10 mouse cellular contexts compared by ENCODE assay signal in genomic region chr8:124066325-124067058, GRCm38 (mm10). TPM values are rescaled to one million over a fixed set of nuclear protein-coding genes. Genes with fewer than 3 reads are reported as not detected.
A peak's percentile ranks its signal among the peaks of the same experiment; 100 is the strongest.
DNase-seq lines count a peak whose midpoint lies in the region; ATAC-seq and TF ChIP-seq lines count a peak whose summit lies in the region.
"Had no signal": no experiment of that assay in that cellular context is flagged by ENCODE, and none has a peak within 500 bp of the region (broad histone marks: within the 10 kb centered on the region; RNA-seq: fewer than 3 reads in every experiment).

No protein-coding gene starts in this region.

- H3K4me1 ChIP-seq in heart, embryonic 12.5 days (replicated peaks) = peaks cover 27% of the 10 kb centered on the region
- peaks cover 2% of the 10 kb centered on the region; the same call in 1 of the 2 replicates for H3K4me1 ChIP-seq in lung, embryonic 16.5 days (replicated peaks; ENCODE audit: control insufficient read depth, insufficient read depth, low read length)
- no peaks in the 10 kb centered on the region for H3K4me1 ChIP-seq in forebrain, postnatal 0 days (ENCODE audit: insufficient read depth)

- no peak overlapping the region for H3K4me3 ChIP-seq in heart, embryonic 12.5 days
- H3K4me3 ChIP-seq in lung, embryonic 16.5 days (ENCODE audit: low read length) = no peak overlapping the region
- no peak overlapping the region for H3K4me3 ChIP-seq in forebrain, postnatal 0 days (ENCODE audit: low read depth, low read length)

- peak overlapping the region; percentile 28; the same call in 1 of the 2 replicates for H3K27ac ChIP-seq in heart, embryonic 12.5 days (ENCODE audit: poor library complexity, severe bottlenecking)
- H3K27ac ChIP-seq in lung, embryonic 16.5 days (ENCODE audit: low read length) = 0 out of 2 replicates have a peak overlapping the region, but pooled peaks have one; percentile 24
- no peak overlapping the region for H3K27ac ChIP-seq in forebrain, postnatal 0 days (ENCODE audit: low read depth, low read length)

- no peak overlapping the region for H3K4me2 ChIP-seq in heart, embryonic 12.5 days
- no peak overlapping the region for H3K4me2 ChIP-seq in lung, embryonic 16.5 days (ENCODE audit: low read depth, low read length)
- no peak overlapping the region for H3K4me2 ChIP-seq in forebrain, postnatal 0 days (ENCODE audit: low read depth)

- no peaks in the 10 kb centered on the region for H3K36me3 ChIP-seq in heart, embryonic 12.5 days
- no peaks in the 10 kb centered on the region for H3K36me3 ChIP-seq in lung, embryonic 16.5 days (ENCODE audit: control insufficient read depth, insufficient read depth, low read length)
- no peaks in the 10 kb centered on the region for H3K36me3 ChIP-seq in forebrain, postnatal 0 days (ENCODE audit: insufficient read depth)

- peaks cover 8% of the 10 kb centered on the region; the same call in 1 of the 2 replicates for H3K27me3 ChIP-seq in heart, embryonic 12.5 days (replicated peaks)
- no peaks in the 10 kb centered on the region for H3K27me3 ChIP-seq in lung, embryonic 16.5 days (ENCODE audit: control insufficient read depth, insufficient read depth, low read depth, low read length)
- H3K27me3 ChIP-seq in forebrain, postnatal 0 days (ENCODE audit: insufficient read depth, low read length) = no peaks in the 10 kb centered on the region

- TF ChIP-seq CTCF in forebrain, postnatal 0 days (IDR thresholded peaks at IDR 0.05; ENCODE audit: low read depth) = no peak

- H3K9ac ChIP-seq in heart, embryonic 12.5 days = no peak overlapping the region
- no peak overlapping the region for H3K9ac ChIP-seq in lung, embryonic 16.5 days (ENCODE audit: low read length)
- no peak overlapping the region for H3K9ac ChIP-seq in forebrain, postnatal 0 days

- peak; percentile 7 for DNase-seq in kidney, adult 9 months
- DNase-seq in kidney, adult 18-20 months = no peak
- peak; percentile 45 to 66 for DNase-seq in thymus, postnatal 36 days
- DNase-seq in forebrain, postnatal 0 days = no peak
- no peak for DNase-seq in cerebellum, adult 9-10 months
- DNase-seq in layer of hippocampus, adult 8-10 months (ENCODE audit: low spot score in 2 of 2) = no peak

- 45% methylated on average over 4 of the region's 4 CpGs for WGBS in heart, embryonic 12.5 days
- 37% methylated on average over 4 of the region's 4 CpGs for WGBS in lung, embryonic 16.5 days
- 61% methylated on average over 4 of the region's 4 CpGs for WGBS in forebrain, postnatal 0 days

- no peaks in the 10 kb centered on the region for H3K9me3 ChIP-seq in heart, embryonic 12.5 days (replicated peaks)
- H3K9me3 ChIP-seq in lung, embryonic 16.5 days (ENCODE audit: control insufficient read depth, low read length) = no peaks in the 10 kb centered on the region
- H3K9me3 ChIP-seq in forebrain, postnatal 0 days (ENCODE audit: low read length) = no peaks in the 10 kb centered on the region

- ATAC-seq in heart, embryonic 12.5 days (ENCODE audit: insufficient number of reproducible peaks, low FRiP score) = peak; percentile 59
- ATAC-seq in lung, embryonic 16.5 days (ENCODE audit: low read depth) = peak; percentile 83
- ATAC-seq in forebrain, postnatal 0 days = no peak
- ATAC-seq: inflammation-experienced regulatory T-cells, adult 6 months; midbrain, embryonic 16.5 days had no signal

RNA-seq across cellular contexts. Expression of gene Urb2, which starts 45.2 kb away (rescaled TPM):
- polyA plus RNA-seq in heart, embryonic 12.5 days (2016; fragmentation: Nextera tagmentation; extraction: Ambion mirVana) = 5.6 TPM in 2 replicates
- polyA plus RNA-seq in lung, embryonic 16.5 days (2015; fragmentation: Nextera tagmentation; extraction: Ambion mirVana) = 4.0 and 4.6 TPM in 2 replicates
- total RNA-seq in forebrain, postnatal 0 days (2014; rRNA removed) = 12.7 and 14.8 TPM in 2 replicates
- 1.2 and 1.8 TPM in 2 replicates for polyA plus RNA-seq in forebrain, postnatal 0 days (2015; fragmentation: Nextera tagmentation; extraction: Ambion mirVana)
- 10 to 100 TPM; 11.1 to 13.8 (median 12.6) TPM for total RNA-seq in layer of hippocampus, adult 8-10 months (2022)

RNA-seq across cellular contexts. Expression of gene Taf5l, which starts 45.3 kb away (rescaled TPM):
- polyA plus RNA-seq in heart, embryonic 12.5 days (2016; fragmentation: Nextera tagmentation; extraction: Ambion mirVana) = 31.2 and 32.2 TPM in 2 replicates
- 29.3 and 30.9 TPM in 2 replicates for polyA plus RNA-seq in lung, embryonic 16.5 days (2015; fragmentation: Nextera tagmentation; extraction: Ambion mirVana)
- total RNA-seq in forebrain, postnatal 0 days (2014; rRNA removed) = 33.3 and 39.8 TPM in 2 replicates
- 24.4 and 26.7 TPM in 2 replicates for polyA plus RNA-seq in forebrain, postnatal 0 days (2015; fragmentation: Nextera tagmentation; extraction: Ambion mirVana)
- 10 to 100 TPM; 20.2 to 22.4 (median 21.2) TPM for total RNA-seq in layer of hippocampus, adult 8-10 months (2022)

Comparison
In these comparisons a context has a peak if more than half of its experiments do, and no peak if none do; other contexts are left out.
1. DNase-seq: peak in kidney, adult 9 months (single experiment) and thymus, postnatal 36 days (2 of 2); none in kidney, adult 18-20 months (single experiment), forebrain, postnatal 0 days (single experiment), cerebellum, adult 9-10 months (single experiment) and layer of hippocampus, adult 8-10 months (0 of 2).